Mouse (Mus musculus): ENCODE measurements around the gene Wdr34. TPM values are rescaled to one million over a fixed set of nuclear protein-coding genes. Genes with fewer than 3 reads are reported as not detected.

The Wdr34 gene
- 38.6 and 50.8 TPM in 2 replicates for polyA plus RNA-seq (2021; fragmentation: Nextera tagmentation)
- long read RNA-seq, experiment 1, transcript Wdr34-201 (9 exons, 1,814 nt) = major isoform, 283 of 328 reads
- long read RNA-seq, experiment 1, partial matches to known transcripts = 5 of 328 reads
- long read RNA-seq, experiment 1, other reads (novel, unspliced or antisense) = 39 of 328 reads
- long read RNA-seq, experiment 2, transcript Wdr34-201 (9 exons, 1,814 nt) = major isoform, 69 of 83 reads
- long read RNA-seq, experiment 2, partial matches to known transcripts = 4 of 83 reads
- long read RNA-seq, experiment 2, other reads (novel, unspliced or antisense) = 9 of 83 reads

GRCm38 (mm10) chr2:30048699-30049388, at the start of gene Wdr34:
TSS of gene Wdr34 (minus strand) at chr2:30048881.

GRCm38 (mm10) chr2:30093471-30094207, 45.0 kb upstream of the Wdr34 start, which contains the start of gene Zdhhc12:
TSS of gene Zdhhc12 (minus strand) at chr2:30093648.

GRCm38 (mm10) chr2:30077502-30078348, 29.0 kb upstream of the Wdr34 start, which contains the start of gene Pkn3:
TSS of gene Pkn3 (plus strand) at chr2:30077684.

GRCm38 (mm10) chr2:30057223-30057904, 8.7 kb upstream of the Wdr34 start, which contains the start of gene Set:
TSS of gene Set (plus strand) at chr2:30057378.

Other genes with a start within 250 kb of the Wdr34 start
- 13.9 and 17.3 TPM in 2 replicates for gene Slc27a4, start 246.2 kb downstream of the Wdr34 start, polyA plus RNA-seq (2021; fragmentation: Nextera tagmentation)
- 3.7 and 16.1 TPM in 2 replicates for gene Urm1, start 228.8 kb downstream of the Wdr34 start, polyA plus RNA-seq (2021; fragmentation: Nextera tagmentation)
- gene Cercam, start 179.7 kb downstream of the Wdr34 start, polyA plus RNA-seq (2021; fragmentation: Nextera tagmentation) = 3.0 and 3.1 TPM in 2 replicates
- gene Odf2, start 159.7 kb downstream of the Wdr34 start, polyA plus RNA-seq (2021; fragmentation: Nextera tagmentation) = 15.1 and 19.9 TPM in 2 replicates
- gene Gle1, start 113.5 kb downstream of the Wdr34 start, polyA plus RNA-seq (2021; fragmentation: Nextera tagmentation) = 32.0 and 33.9 TPM in 2 replicates
- 113 and 146 TPM in 2 replicates for gene Sptan1, start 83.3 kb downstream of the Wdr34 start, polyA plus RNA-seq (2021; fragmentation: Nextera tagmentation)
- gene Set, start 8.5 kb upstream of the Wdr34 start, polyA plus RNA-seq (2021; fragmentation: Nextera tagmentation) = 171 and 208 TPM in 2 replicates
- 0.41 and 0.72 TPM in 2 replicates for gene Pkn3, start 28.8 kb upstream of the Wdr34 start, polyA plus RNA-seq (2021; fragmentation: Nextera tagmentation)
- gene Zdhhc12, start 44.8 kb upstream of the Wdr34 start, polyA plus RNA-seq (2021; fragmentation: Nextera tagmentation) = 18.0 and 20.6 TPM in 2 replicates
- 13.9 and 19.7 TPM in 2 replicates for gene Zer1, start 75.7 kb upstream of the Wdr34 start, polyA plus RNA-seq (2021; fragmentation: Nextera tagmentation)
- 18.8 and 21.8 TPM in 2 replicates for gene Tbc1d13, start 84.9 kb upstream of the Wdr34 start, polyA plus RNA-seq (2021; fragmentation: Nextera tagmentation)
- gene Endog, start 122.6 kb upstream of the Wdr34 start, polyA plus RNA-seq (2021; fragmentation: Nextera tagmentation) = 14.1 and 47.6 TPM in 2 replicates
- 27.2 and 33.7 TPM in 2 replicates for gene Spout1, start 129.6 kb upstream of the Wdr34 start, polyA plus RNA-seq (2021; fragmentation: Nextera tagmentation)
- 6.5 and 7.9 TPM in 2 replicates for gene Kyat1, start 157.0 kb upstream of the Wdr34 start, polyA plus RNA-seq (2021; fragmentation: Nextera tagmentation)
- 41.0 and 44.2 TPM in 2 replicates for gene Lrrc8a, start 188.8 kb upstream of the Wdr34 start, polyA plus RNA-seq (2021; fragmentation: Nextera tagmentation)
- gene Gm28035, start 191.7 kb upstream of the Wdr34 start, polyA plus RNA-seq (2021; fragmentation: Nextera tagmentation) = 0.04 and 0.09 TPM in 2 replicates
- 10.2 and 14.2 TPM in 2 replicates for gene Phyhd1, start 217.3 kb upstream of the Wdr34 start, polyA plus RNA-seq (2021; fragmentation: Nextera tagmentation)
- not detected in 2 replicates for gene Gm28038, start 232.2 kb upstream of the Wdr34 start, polyA plus RNA-seq (2021; fragmentation: Nextera tagmentation)
- gene Dolk, start 237.5 kb upstream of the Wdr34 start, polyA plus RNA-seq (2021; fragmentation: Nextera tagmentation) = 26.3 and 30.3 TPM in 2 replicates
- 6.7 and 8.8 TPM in 2 replicates for gene Nup188, start 237.5 kb upstream of the Wdr34 start, polyA plus RNA-seq (2021; fragmentation: Nextera tagmentation)

Measured in left cerebral cortex, adult 6 months (tissue).